Mouse (Mus musculus) kidney, adult 9 months (tissue): ENCODE data around the gene Dyrk3.
A peak's percentile ranks its signal among the peaks of the same experiment; 100 is the strongest.
"Not testable (repeated sequence)": the region's sequence is repeated elsewhere in the genome, so short reads cannot be mapped to it uniquely, and the experiment has no call there.

Experiments used
- DNase-seq: peaks from one replicate; pipeline ENCODE4 v3.0.0; 2022

Gene Dyrk3

DNA sequence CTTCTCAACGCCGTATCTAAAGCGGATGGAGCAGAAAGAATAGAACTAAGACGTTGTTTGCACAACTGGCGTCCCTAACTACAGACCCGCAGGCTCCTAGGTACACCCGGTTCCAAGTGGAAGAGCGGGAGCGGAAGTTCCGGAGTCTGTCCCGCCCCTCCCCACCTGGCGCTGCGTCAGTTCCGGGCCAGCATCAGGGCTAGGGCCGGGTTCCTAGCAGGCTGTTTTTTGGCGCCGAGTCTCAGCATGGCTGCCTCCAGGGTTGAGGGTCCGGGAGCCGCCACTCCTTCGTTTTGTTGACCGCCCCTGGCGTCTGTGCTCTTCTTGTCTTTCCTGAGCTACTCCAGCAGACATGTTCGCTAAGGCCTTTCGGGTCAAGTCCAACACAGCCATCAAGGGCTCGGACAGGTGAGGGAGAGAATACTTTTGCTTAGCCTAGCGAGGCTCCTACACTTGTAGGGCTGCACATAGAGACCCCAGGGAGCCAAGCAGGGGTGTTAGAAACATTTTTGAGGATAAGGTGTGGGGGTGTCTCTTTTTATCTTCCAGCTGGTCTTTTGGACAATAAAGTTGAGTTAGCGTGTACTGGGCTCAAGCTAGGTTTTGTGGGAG is 15.0 kb upstream of the Dyrk3 start, which contains the start of gene Eif2d:
Gene Eif2d (plus strand): TSS at position 164 of the 612 bp plus-strand sequence.
- DNase-seq, result peak; percentile 90

DNA sequence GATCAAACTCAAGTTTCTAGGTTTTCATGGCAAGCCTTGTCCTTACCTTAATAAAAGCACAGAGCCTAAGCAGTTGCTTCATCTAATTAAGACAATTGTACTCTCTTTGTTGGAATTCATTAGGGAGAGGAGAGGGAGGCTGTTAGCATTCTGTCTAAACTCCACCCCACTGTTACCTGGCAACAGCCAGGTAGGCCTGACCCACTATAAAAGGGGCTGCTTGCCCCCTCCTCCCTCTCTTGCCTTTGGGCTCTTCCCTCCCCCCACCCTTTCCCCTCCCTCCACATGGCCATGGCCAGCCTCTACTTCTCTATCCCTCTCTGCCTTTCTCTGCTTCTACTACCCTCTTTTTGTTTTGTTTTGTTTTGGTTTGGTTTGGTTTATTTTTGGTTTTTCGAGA is 11.4 kb upstream of the Dyrk3 start:
- no peak for DNase-seq

DNA sequence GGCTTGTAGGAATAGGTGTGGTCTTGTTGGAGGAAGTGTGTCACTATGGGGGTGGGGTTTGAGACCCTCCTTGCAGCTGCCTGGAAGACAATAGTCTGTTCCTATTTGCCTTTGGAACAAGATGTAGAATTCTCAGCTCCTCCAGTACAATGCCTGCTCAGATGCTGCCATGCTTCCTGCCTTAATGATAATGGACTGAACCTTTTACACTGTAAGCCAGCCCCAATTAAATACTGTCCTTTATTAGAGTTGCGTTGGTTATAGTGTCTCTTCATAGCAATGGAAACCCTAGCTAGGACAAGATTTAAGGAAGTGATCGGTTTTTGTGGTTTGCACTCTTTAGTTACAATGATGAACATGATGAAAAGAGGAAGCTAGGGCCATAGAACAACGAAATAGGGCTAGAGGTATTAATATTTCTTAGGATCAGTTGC is 8.1 kb upstream of the Dyrk3 start:
- DNase-seq, result no peak

DNA sequence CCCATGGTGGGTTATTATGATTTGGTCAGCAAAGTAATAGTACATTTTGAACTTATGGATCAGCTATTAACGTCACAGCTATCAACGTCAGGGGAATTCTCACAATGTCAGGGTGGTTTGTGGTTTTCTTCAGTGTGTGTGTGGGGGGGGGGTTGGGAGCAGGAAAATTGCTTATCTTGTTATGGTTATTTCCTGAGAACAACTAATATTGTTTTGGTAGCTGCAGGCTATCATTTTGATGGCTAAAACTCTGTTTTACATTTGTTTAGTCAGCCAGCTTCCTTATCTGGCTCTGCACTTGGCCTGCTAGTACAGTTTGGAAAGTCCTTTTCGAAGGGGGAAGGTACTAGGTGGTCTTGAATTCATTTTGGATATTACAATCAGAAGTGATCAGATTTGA is 7.1 kb upstream of the Dyrk3 start:
- DNase-seq, result not testable (repeated sequence)

DNA sequence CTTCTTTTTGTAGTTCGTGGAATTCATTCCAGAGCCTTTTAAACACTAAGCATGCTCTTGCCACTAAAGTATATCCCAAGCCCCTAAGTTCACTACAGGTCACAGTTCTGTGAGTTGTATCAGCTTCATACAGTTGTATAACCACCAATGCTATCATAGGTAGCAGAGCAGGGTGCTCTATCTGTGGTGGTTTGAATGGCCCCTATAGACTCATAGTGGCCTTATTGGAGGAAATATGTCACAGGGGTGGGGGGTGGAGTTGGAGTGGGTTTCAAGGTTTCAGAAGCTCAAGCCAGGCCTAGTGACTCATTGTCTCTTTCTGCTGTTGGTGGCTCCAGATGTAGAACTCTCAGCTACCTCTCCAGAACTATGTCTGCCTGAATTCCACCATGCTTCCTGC is 4.3 kb upstream of the Dyrk3 start:
- DNase-seq, result no peak

DNA sequence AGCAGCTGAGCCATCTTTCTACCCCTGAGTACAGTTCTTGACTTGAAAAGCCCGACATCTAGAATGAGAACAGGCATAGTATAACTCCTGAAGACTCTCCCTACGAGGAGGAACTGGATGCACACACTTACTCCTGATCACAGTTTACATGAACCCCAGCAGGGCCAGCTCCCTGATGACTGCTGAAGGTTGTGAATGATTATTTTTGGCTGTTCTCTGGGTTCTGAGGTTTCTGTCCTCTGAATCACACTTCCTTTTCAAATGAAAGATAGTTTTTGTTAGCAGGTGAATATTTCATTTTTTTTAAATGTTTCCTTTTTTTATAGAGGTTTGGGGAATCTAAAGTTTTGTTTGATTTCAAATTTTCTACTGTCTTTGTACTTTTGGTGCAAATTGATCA is 3.3 kb upstream of the Dyrk3 start:
- no peak for DNase-seq

DNA sequence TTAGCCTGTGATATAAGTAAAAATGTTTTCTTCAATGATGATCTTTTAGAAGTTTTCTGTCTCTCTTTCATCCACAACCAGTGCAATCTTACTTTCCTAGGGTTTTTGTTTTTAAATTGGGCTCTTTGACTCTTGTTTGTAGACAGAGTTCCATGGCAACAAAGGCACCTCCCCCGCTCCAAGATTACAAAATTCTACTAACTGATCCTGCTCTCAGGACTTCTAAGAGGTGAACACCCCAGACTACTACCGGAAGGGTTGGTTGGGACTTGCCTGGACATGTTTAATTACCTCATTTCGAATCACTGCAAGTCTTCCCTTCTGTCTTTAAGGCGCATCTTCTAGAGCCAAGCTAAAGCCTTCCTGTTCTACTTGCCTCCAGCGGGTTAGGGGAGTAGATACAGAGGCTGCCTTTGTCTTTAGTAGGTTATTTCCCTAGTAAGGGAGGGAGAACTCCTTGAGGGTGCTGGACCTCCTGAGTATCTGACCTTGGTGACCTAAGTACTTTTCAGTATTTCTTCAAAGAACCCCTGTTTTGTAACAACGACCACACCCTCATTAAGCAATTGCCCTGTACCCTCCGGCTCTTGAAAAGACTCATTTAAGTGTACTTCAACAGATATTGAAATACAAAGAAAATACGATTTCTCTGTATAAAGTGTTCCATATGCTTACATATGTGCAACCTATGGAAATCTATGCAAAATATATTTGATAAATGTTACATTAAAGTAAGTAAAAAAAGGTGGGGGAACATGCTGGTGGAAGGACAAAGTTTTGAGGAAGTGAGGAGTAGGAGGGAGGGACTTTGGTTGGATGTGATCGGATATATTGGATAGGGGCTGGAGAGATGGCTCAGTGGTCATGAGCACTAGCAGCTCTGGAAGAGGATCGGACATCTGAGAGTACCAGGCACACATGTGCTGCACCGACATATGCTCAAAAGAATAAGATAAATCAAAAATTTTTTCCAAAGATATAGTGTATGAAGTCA is 1.3 kb upstream of the Dyrk3 start:
- DNase-seq, result no peak

DNA sequence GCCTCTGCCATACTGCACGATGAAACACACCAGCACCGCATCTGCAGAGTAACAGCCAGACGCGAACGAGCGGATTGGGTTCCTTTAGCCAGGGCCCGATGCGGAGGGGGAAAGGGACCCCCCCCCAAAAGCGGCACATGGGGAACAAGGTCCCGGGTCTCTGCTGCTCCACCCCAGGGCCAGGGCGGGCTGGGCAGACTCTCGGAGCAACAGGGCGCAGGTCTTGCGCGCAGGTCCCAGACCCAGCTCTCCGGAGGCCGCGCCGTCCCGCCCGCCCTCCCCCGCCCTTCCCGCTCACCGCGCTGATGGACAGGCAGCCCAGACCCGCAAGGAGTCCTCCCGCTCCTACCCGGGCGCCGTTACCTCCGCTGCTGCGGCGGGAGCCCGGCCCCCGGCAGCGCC is 422 bp downstream of the Dyrk3 start:
- no peak for DNase-seq

DNA sequence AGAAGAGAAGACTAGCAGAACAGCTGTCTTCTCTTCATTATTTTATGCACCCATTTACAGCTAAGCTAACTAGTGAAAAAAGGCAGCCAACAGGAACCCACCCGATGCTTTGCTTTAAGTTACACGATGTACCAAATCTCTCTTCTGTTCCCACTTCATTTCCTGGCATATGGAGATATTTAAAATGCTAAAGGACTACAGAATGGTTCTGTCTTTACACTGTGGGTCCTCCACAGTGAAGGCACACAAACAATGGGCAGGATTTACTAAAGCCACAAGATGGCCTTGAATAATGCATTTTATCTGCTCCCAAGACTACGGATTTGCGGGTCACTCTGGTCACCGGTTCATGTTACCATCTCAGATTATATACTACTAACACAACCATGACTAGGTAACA is 1.0 kb downstream of the Dyrk3 start:
- no peak for DNase-seq

DNA sequence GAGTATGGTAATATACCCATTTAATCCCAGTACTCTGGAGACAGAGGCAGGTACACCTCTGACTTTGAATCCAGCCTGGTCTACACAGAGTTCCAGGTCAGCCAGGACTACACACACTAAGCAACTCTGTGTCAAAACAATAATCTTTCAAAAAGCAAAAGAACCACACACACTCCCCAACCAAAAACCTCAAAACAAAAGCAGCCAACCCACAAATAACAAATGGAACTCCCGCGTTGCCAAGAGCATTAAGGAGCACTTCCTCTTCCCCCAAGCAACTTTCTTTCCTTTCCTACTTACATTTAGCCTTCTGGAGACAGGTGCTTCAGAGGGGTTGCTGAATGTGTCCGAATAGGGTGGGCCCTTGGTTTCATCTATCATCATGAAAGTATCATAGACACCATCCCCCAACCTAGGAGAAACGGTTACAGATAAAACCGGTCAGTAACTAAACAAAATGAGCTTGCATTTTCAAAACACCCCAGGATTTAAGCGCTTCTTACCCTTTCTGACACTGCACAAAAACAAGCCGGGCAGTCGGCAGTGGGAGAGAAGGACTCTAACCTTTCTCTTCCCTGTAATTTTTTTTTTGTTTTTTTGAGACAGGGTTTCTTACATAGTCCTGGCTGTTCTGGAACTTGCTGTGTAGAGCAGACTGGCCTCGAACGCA is 2.0 kb downstream of the Dyrk3 start:
- no peak for DNase-seq

DNA sequence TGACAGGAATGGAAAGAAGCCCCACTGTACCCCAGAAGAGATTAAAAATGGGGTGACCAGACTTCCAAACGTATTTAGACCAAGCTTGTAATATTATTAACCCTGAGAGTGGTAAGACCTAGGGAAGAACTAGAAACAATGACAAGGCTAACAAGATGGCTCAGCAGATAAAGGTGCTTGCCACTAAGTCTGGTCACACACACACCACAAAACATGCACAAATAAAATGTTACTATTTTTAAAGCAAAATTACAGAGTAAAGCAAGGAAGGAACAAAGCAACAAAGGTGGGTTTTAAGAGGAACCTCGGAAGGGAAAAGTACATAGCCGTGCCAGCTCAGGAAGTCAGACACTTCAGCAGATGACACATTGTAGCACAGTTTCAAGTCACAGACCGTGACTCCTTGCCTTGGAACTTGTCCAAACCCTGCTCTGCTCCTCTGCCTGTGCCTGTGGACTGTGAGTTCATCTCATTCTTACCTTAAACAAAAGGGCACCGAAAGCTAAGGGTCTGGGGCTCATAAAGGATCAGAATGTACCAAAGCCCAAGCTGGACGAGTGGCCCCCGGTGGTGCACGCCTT is 3.1 kb downstream of the Dyrk3 start:
- peak; percentile 68 for DNase-seq

DNA sequence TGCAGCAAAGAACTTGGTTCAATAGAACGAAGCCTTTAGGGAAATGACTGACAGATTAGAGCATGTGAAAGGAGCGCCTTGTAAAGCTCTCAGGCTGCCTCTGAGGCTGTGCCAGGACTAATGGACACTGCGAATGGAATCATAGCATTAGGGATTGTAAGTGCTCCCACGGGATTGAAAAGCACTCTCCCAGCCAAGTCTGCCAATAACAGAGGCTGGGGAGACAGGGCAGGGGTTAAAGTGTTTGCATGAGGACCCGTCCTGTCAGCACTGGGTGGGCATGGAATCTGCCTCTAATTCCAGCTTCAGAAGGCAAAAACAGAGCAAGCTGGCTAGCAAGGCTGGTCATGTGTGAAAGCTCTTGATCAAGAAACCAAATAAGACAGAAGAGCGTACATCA is 3.9 kb downstream of the Dyrk3 start:
- DNase-seq, result no peak

DNA sequence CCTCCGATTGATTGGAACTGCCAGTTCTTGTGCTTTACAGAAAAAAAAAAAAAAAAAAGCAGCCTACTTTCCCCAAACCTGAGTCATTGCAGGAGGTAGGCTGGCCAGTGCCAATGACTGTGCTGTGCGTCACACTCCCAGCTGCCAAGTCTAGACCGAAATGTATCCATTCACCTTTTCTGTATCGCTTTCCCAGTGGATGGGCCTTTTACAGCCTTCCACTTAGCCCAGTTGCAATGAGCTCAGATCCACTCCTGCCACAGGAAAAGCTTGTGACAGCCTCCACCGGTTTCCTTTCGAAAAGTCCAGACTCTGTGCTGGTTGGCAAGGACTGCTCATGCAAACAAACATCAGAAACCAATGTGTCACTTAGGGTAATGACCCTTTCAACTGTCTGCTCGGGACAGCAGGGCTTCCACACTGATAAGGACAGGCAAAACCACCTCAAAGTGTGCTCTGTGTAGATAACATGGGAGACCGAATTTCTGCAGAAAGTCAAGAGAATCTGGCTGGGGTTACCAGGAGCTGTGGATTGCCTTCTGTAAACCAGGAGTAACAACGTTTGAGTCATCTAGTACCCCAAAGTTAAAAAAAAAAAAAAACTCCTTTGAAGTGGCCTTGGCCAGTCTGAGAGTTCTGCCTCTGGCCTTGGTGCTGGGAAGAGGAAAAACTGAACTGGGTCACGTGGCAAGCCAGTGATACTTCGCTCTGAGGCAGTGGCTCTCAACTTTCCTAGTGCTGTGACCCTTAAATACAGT is 12.0 kb downstream of the Dyrk3 start:
- DNase-seq, result no peak

DNA sequence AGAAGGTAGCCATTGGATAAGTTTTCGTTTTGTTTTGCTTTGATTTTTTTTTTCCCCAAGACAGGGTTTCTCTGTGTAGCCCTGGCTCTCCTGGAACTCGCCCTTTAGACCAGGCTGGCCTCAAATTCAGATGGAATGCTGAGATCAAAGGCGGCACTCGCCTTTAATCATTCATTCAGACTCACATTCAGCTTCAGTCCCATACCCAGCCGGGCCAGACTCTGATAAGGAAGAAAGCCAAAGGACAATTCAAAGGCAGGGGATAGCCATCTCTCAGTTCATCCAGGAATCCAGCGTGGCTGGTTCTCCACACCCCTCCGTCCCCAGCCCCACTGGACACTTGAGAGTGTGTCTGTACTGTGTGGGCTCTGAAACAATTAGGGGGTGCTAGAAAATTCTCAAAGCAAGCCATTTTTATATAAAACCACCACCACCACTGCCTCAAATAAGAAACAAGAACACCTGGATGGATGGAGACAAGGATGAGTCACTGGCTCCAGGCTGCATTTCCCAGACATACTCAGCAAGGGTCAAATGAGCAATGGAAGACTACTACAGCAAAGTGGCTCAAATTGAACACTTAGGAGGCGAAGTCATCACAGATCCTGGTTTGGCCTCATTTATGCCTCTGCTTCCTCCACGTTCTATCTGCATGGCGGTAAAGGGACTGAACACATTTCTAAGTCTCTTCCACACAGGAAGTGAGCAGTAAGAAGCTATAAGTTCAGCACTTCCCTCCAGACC is 14.4 kb downstream of the Dyrk3 start:
- no peak for DNase-seq

DNA sequence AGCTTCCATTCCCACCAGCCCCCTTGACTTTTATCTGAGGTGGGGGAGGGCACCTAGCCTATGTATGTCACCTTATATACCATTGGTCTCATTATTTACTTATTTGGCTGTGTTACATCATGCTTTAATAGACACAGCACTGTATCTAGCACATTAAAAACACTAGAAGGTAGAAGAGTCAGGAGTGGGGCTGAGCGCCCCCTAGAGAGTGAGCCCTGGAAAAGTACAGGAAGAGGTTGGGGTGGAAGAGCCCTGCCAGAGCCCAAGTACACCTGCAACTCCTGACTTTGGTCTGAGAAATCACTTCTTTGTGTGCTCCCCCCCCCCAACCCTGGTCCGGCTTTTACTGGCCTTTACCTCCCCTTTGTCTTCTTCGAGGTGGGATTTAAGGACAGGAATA is 16.2 kb downstream of the Dyrk3 start:
- peak; percentile 35 for DNase-seq

DNA sequence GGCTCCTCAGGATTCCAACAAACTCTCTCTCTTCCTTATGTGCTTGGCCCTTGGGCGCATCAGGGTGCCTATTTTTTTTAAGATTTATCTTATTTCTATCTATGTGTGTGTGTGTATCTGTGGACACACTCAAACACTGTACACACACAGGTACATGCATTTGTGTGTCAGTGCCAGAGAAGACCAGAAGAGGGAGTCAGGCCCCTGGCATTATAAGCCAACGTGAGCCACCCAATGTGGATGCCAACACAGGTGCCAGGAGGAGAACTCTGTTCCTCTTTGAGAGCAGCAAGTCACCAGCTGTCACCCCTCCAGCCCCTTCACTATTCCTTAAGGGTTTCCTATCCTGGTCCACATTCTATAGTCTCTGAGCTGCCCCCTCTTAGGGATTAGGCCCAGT is 19.1 kb downstream of the Dyrk3 start:
- DNase-seq, result peak; percentile 63

DNA sequence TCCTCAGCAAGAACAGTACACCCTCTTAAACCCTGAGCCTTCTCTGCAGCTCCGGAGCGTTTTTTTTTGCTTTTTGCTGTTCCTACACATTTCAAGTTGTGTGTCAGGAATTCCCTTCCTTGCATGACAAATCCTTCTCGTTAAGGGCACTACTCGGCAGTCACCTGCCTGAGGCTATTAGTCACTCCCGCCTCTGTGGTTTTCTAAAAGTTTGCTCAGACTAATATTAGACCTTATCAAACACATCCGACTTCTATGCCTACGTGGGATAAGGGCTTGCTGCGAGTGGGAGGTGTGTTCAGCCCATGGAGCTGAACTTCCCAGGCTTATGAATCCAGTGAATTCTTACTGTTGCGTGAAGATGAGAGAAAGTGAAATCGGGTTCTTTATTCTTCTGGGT is 19.6 kb downstream of the Dyrk3 start:
- no peak for DNase-seq

DNA sequence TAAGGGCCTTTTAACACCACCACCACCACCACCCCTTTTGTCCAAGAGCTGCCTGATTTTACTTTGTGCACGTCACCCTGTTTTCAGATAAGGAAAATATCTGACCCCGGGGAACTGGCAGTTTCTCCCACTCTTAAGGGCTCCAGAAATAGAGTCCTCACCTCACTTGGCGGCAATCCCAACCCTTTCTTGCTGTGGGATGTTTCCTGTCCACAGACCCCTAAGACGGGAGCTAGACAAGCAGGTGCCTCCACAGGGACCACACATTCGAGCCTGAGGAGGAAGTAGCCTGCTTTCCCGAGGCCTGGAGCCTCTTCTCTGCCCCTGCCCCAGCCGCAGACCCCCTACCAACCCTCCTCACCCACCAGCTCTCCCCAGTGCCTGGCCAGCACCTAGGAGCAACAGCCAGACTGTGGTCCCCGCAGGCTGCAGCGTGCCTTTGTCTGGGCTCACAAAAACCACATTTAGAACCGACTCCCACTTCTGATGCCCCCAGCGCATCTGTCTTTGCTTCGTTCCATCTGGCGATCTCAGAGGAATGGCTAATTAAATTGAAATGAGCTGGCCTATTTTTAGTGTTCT is 21.6 kb downstream of the Dyrk3 start:
- DNase-seq, result no peak

DNA sequence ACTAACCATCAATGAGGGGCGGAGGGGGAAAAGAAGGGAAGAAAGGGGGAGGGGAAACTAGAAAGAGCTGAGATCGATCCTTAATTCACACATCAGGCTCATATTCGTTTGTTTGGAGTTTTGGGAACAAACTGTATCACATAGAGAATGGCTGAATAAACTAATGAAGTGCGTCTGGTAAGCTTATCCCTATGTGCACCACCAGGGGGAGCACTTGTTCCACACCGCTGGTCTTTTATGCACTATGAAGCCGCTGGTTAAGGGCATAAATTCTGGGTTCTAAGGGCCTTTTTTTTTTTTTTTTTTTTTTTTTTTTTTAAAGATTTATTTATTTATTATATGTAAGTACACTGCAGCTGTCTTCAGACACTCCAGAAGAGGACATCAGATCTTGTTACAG is 22.2 kb downstream of the Dyrk3 start:
- DNase-seq, result peak; percentile 69

DNA sequence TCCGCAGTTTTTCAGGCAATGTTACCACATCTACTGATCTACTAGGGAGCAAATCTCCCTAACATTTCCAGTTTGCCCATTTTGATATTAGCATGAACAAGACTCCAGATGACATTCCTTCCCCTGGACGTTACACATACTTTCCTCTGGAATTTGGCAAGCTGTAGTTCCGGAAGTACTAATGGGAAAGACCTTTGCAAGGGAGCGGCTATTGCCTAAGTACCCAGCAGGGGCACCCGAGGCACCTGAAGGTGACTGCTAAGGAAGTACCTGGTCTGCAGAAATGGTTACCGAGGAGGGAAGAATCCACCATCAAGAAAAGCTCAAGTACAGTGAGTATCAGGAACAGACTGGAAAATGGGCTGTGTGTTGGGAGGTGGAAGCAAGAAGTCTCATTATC is 25.6 kb downstream of the Dyrk3 start:
- DNase-seq, result peak; percentile 85

DNA sequence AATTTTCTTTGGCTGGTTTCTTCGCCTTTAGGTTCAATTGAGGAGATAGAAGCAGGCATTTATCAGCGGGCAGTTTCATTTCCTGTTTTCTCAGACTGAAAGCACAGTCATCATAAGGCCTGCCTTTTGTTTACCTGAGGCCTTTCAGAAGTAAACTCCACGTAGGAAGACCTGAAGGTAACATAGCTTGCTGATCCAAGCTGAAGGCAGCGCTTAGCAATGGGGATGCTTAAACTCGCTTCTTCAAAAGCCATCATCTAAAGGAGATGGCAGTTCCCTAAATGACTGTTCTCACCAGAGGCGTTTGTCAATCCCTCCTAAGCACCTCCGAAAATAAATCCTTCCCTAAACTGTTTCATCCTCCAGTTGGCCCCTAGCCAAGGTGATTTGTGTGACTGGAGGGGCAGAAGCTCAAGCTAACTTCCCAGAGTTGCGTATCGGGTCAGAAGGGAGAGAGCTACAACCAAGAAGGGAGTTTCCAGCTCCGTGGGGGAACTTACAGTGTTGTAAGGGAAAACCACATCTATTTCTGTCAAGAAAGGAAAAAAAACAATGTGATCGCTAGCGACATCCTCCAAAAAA is 27.5 kb downstream of the Dyrk3 start:
- peak; percentile 33 for DNase-seq
